Mouse (Mus musculus) monocyte, adult 5-6 weeks (primary cell): ENCODE measurements around the gene Grpr. TPM values are rescaled to one million over a fixed set of nuclear protein-coding genes. Genes with fewer than 3 reads are reported as not detected.

Source experiments
- ATAC-seq: fragments of 153-309, 156-312 bp; replicated peaks from 2 replicates; pipeline ENCODE4 v1.8.0; 2017; ENCODE audit warnings: mild to moderate bottlenecking; ENCODE audit not compliant: low TSS enrichment, insufficient number of reproducible peaks, severe bottlenecking, poor library complexity, low FRiP score
- total RNA-seq: library from RNA; stranded (forward); fragments of 200-1000, 200-491, 200-594 nt; gene quantifications from 3 replicates; pipeline ENCODE4 v1.2.3, GENCODE M21; 2017

Grpr gene
- total RNA-seq: not detected in 3 replicates

- no peak for ATAC-seq
Measured at GRCm38 (mm10) chrX:163549666-163550065, at the start of gene Grpr. Grpr (minus strand) TSS chrX:163549677.

- ATAC-seq: no peak
Measured at GRCm38 (mm10) chrX:163560521-163560920, 11.0 kb upstream of the Grpr start.

GRCm38 (mm10) chrX:163547042-163547441 lies 2.4 kb downstream of the Grpr start:
- ATAC-seq: no peak

- ATAC-seq: no peak
Measured at GRCm38 (mm10) chrX:163532836-163533235, 16.6 kb downstream of the Grpr start.

GRCm38 (mm10) chrX:163518963-163519541 lies 30.4 kb downstream of the Grpr start:
- ATAC-seq: no peak

- no peak for ATAC-seq
Measured at GRCm38 (mm10) chrX:163511766-163512165, 37.7 kb downstream of the Grpr start.

GRCm38 (mm10) chrX:163502088-163502487 lies 47.4 kb downstream of the Grpr start:
- no peak for ATAC-seq

Other genes with a start within 250 kb of the Grpr start
- gene Rnf138rt1, start 211.7 kb upstream of the Grpr start, total RNA-seq: not detected in 3 replicates